10 mouse cellular contexts compared by ENCODE assay signal in genomic region chr2:33853011-33853976, GRCm38 (mm10). TPM values are rescaled to one million over a fixed set of nuclear protein-coding genes. Genes with fewer than 3 reads are reported as not detected.
A peak's percentile ranks its signal among the peaks of the same experiment; 100 is the strongest.
DNase-seq lines count a peak whose midpoint lies in the region; ATAC-seq and TF ChIP-seq lines count a peak whose summit lies in the region.
"Had no signal": no experiment of that assay in that cellular context is flagged by ENCODE, and none has a peak within 500 bp of the region (broad histone marks: within the 10 kb centered on the region; RNA-seq: fewer than 3 reads in every experiment).

No protein-coding gene starts in this region.

- no peak overlapping the region for H3K4me3 ChIP-seq in intestine, embryonic 15.5 days (replicated peaks)
- H3K4me3 ChIP-seq in intestine, postnatal 0 days (ENCODE audit: low read depth, low read length): no peak overlapping the region
- peak overlapping the region; percentile 52; the same call in 1 of the 2 replicates for H3K4me3 ChIP-seq in G1E (ENCODE audit: low read depth, low read length)

- H3K4me2 ChIP-seq in intestine, embryonic 15.5 days (replicated peaks): no peak overlapping the region
- H3K4me2 ChIP-seq in intestine, postnatal 0 days (replicated peaks; ENCODE audit: low read depth): no peak overlapping the region

- no peaks in the 10 kb centered on the region for H3K36me3 ChIP-seq in intestine, embryonic 15.5 days
- H3K36me3 ChIP-seq in intestine, postnatal 0 days (ENCODE audit: control insufficient read depth, insufficient read depth): no peaks in the 10 kb centered on the region
- peaks cover 38% of the 10 kb centered on the region for H3K36me3 ChIP-seq in G1E (replicated peaks)

- H3K9me3 ChIP-seq in intestine, embryonic 15.5 days: no peaks in the 10 kb centered on the region
- no peaks in the 10 kb centered on the region for H3K9me3 ChIP-seq in intestine, postnatal 0 days (ENCODE audit: control insufficient read depth)
- H3K9me3 ChIP-seq in G1E (replicated peaks): no peaks in the 10 kb centered on the region

- H3K27me3 ChIP-seq in intestine, embryonic 15.5 days (replicated peaks): no peaks in the 10 kb centered on the region
- H3K27me3 ChIP-seq in intestine, postnatal 0 days (replicated peaks; ENCODE audit: control insufficient read depth, insufficient read depth, low read length): no peaks in the 10 kb centered on the region
- H3K27me3 ChIP-seq in G1E (ENCODE audit: insufficient read depth, low read length): no peaks in the 10 kb centered on the region

- H3K27ac ChIP-seq in intestine, embryonic 15.5 days: no peak overlapping the region
- H3K27ac ChIP-seq in intestine, postnatal 0 days (ENCODE audit: low read depth, low read length): no peak overlapping the region

- H3K4me1 ChIP-seq in intestine, embryonic 15.5 days (replicated peaks): peaks cover 5% of the 10 kb centered on the region; the same call in 1 of the 2 replicates
- H3K4me1 ChIP-seq in intestine, postnatal 0 days (replicated peaks; ENCODE audit: control insufficient read depth, insufficient read depth, low read length): no peaks in the 10 kb centered on the region
- H3K4me1 ChIP-seq in G1E (ENCODE audit: insufficient read depth, low read depth, low read length): peaks cover 78% of the 10 kb centered on the region

- peak; percentile 68; the same call in 1 of the 2 replicates for ATAC-seq in intestine, embryonic 15.5 days
- no peak for ATAC-seq in intestine, postnatal 0 days
- peak; percentile 86 for ATAC-seq in G1E (ENCODE audit: extremely low read depth, insufficient number of reproducible peaks, low FRiP score, poor library complexity, severe bottlenecking)
- peak; percentile 89 for ATAC-seq in erythroblast, adult 5-6 weeks (replicated peaks; ENCODE audit: low FRiP score, poor library complexity, severe bottlenecking)
- ATAC-seq in megakaryocyte progenitor cell, adult 5-6 weeks (replicated peaks; ENCODE audit: poor library complexity): peak; percentile 81

- no peak overlapping the region for H3K9ac ChIP-seq in intestine, embryonic 15.5 days
- no peak overlapping the region for H3K9ac ChIP-seq in intestine, postnatal 0 days (ENCODE audit: low read depth, low read length)

- TF ChIP-seq CTCF in intestine, postnatal 0 days (IDR thresholded peaks at IDR 0.05; ENCODE audit: low read depth): no peak
- TF ChIP-seq CTCF in G1E (IDR thresholded peaks at IDR 0.05; ENCODE audit: low read depth, low read length): no peak

- intact Hi-C loops in gastrocnemius, postnatal 36 days (cut with DNase I): no loop called here
- intact Hi-C loops in left cerebral cortex, postnatal 14 days (cut with DNase I): no loop called here

- peak; percentile 65 for DNase-seq in G1E (ENCODE audit: low spot score)
- DNase-seq in gastrocnemius, postnatal 36 days: no peak
- no peak for DNase-seq in left cerebral cortex, postnatal 14 days (ENCODE audit: low spot score in 2 of 2)
- no peak for DNase-seq in urinary bladder, postnatal 36 days (ENCODE audit: low spot score in 2 of 2)
- DNase-seq: cerebellum, adult 11 months; gastrocnemius, postnatal 14 days had no signal

- WGBS in intestine, embryonic 15.5 days: 73% methylated on average over 11 of the region's 11 CpGs
- WGBS in intestine, postnatal 0 days: 66% methylated on average over 11 of the region's 11 CpGs

RNA-seq across cellular contexts. Expression of gene Mvb12b, which starts 34.5 kb away (rescaled TPM):
- 12.8 and 15.7 TPM in 2 replicates for polyA plus RNA-seq in intestine, embryonic 15.5 days (2015; fragmentation: Nextera tagmentation; extraction: Ambion mirVana)
- polyA plus RNA-seq in intestine, postnatal 0 days (2015; fragmentation: Nextera tagmentation; extraction: Ambion mirVana): 6.7 and 7.6 TPM in 2 replicates
- total RNA-seq in G1E (2014; fragmentation: Nextera tagmentation) (42.4 and 51.4 TPM in 2 replicates), G1E (2017) (7.2 and 10.5 TPM in 2 replicates)
- polyA plus RNA-seq in G1E (2012): 46.2 and 70.6 TPM in 2 replicates
- 20.3 and 23.8 TPM in 2 replicates for total RNA-seq in erythroblast, adult 5-6 weeks (2015; ENCODE audit: low replicate concordance)
- 17.1 and 17.3 TPM in 2 replicates for total RNA-seq in erythroblast, adult 5-6 weeks (2017; ENCODE audit: low replicate concordance)
- 30.0 and 37.1 TPM in 2 replicates for total RNA-seq in megakaryocyte progenitor cell, adult 5-6 weeks (2015)
- total RNA-seq in megakaryocyte progenitor cell, adult 5-6 weeks (2017): 12.9 and 14.8 TPM in 2 replicates
- total RNA-seq in gastrocnemius, postnatal 36 days (2021): 10 to 100 TPM; 25.2 to 27.4 TPM
- 10 to 100 TPM; 91.3 to 97.1 TPM for total RNA-seq in left cerebral cortex, postnatal 14 days (2021)
